Mouse (Mus musculus) MEL (cell line): Measurements from ENCODE around the gene Nr3c2. TPM values are rescaled to one million over a fixed set of nuclear protein-coding genes. Genes with fewer than 3 reads are reported as not detected.

Experiments used
- DNase-seq: peaks from one replicate; pipeline ENCODE4 v3.0.0; 2011; ENCODE audit warnings: low read depth, low spot score
- H3K27ac ChIP-seq: 2 replicates; pipeline ENCODE4 v1.5.1; 2012; ENCODE audit warnings: low read depth, mild to moderate bottlenecking, control low read depth, low read length, moderate library complexity; ENCODE audit not compliant: control insufficient read depth
- H3K27me3 ChIP-seq, 2 experiments: fragments of 150-350 bp in 1 of 2; sonication (generic) in 1 of 2; 2 replicates each; pipeline ENCODE4 v1.6.1; 2012; ENCODE audit warnings: low read length in 2 of 2, mild to moderate bottlenecking in 2 of 2, improper control_type of control experiment in 1 of 2, moderate library complexity in 1 of 2; ENCODE audit not compliant: insufficient read depth in 2 of 2, control insufficient read depth in 1 of 2
- H3K36me3 ChIP-seq, 2 experiments: 2 replicates each; pipeline ENCODE4 v1.6.1; 2012 to 2014; ENCODE audit warnings: low read length in 2 of 2, improper control_type of control experiment in 1 of 2, inconsistent platforms in 1 of 2, mild to moderate bottlenecking in 1 of 2; ENCODE audit not compliant: insufficient read depth in 2 of 2, control insufficient read depth in 1 of 2
- H3K4me1 ChIP-seq, 2 experiments: fragments of 150-350 bp in 1 of 2; sonication (generic) in 1 of 2; 2 replicates each; pipeline ENCODE4 v1.6.1; 2012; ENCODE audit warnings: low read length in 2 of 2, improper control_type of control experiment in 1 of 2, mild to moderate bottlenecking in 1 of 2; ENCODE audit not compliant: insufficient read depth in 2 of 2, control insufficient read depth in 1 of 2
- H3K4me3 ChIP-seq, 2 experiments: fragments of 150-350 bp in 1 of 2; sonication (generic) in 1 of 2; 2 replicates each; pipeline ENCODE4 v1.5.1; 2012; ENCODE audit warnings: low read depth in 2 of 2, low read length in 2 of 2, mild to moderate bottlenecking in 2 of 2, moderate library complexity in 2 of 2, control low read depth in 1 of 2, improper control_type of control experiment in 1 of 2; ENCODE audit not compliant: control insufficient read depth in 1 of 2, insufficient read depth in 1 of 2
- H3K79me2 ChIP-seq: 2 replicates; pipeline ENCODE4 v1.6.1; 2012; ENCODE audit warnings: mild to moderate bottlenecking, low read length, moderate library complexity; ENCODE audit not compliant: control insufficient read depth, poor library complexity, insufficient read depth
- H3K9ac ChIP-seq: 2 replicates; pipeline ENCODE4 v1.6.1; 2012; ENCODE audit warnings: low read depth, mild to moderate bottlenecking, control low read depth, low read length, moderate library complexity; ENCODE audit not compliant: control insufficient read depth, poor library complexity, severe bottlenecking
- H3K9me3 ChIP-seq: fragments of 150-350 bp; sonication (generic); replicated peaks from 2 replicates; pipeline ENCODE4 v1.6.1; 2012; ENCODE audit warnings: mild to moderate bottlenecking, low read length, improper control_type of control experiment, moderate library complexity; ENCODE audit not compliant: insufficient read depth
- BHLHE40 ChIP-seq: IDR thresholded peaks from 2 replicates; pipeline ENCODE4 v1.6.1; 2012; ENCODE audit warnings: low read depth, mild to moderate bottlenecking, inconsistent platforms, low read length, improper control_type of control experiment, borderline replicate concordance
- E2F4 ChIP-seq: IDR thresholded peaks from 2 replicates; pipeline ENCODE4 v1.6.1; 2011; ENCODE audit warnings: low read depth, low read length, improper control_type of control experiment, borderline replicate concordance
- ELF1 ChIP-seq: IDR thresholded peaks from 2 replicates; pipeline ENCODE4 v1.6.1; 2014; ENCODE audit warnings: low read depth, mild to moderate bottlenecking, inconsistent platforms, low read length, improper control_type of control experiment, moderate library complexity
- EP300 ChIP-seq, 2 experiments: IDR thresholded peaks; 2 replicates each; pipeline ENCODE4 v1.6.1; 2011; ENCODE audit warnings: improper control_type of control experiment in 2 of 2, low read length in 2 of 2, low read depth in 1 of 2, mild to moderate bottlenecking in 1 of 2
- JUND ChIP-seq: IDR thresholded peaks from 2 replicates; pipeline ENCODE4 v1.6.1; 2011; ENCODE audit warnings: low read depth, mild to moderate bottlenecking, improper control_type of control experiment, low read length
- MAFK ChIP-seq: IDR thresholded peaks from 2 replicates; pipeline ENCODE4 v1.6.1; 2011; ENCODE audit warnings: low read depth, mild to moderate bottlenecking, low read length, improper control_type of control experiment, borderline replicate concordance
- MAZ ChIP-seq: IDR thresholded peaks from 2 replicates; pipeline ENCODE4 v1.6.1; 2012; ENCODE audit warnings: low read depth, mild to moderate bottlenecking, inconsistent platforms, low read length, improper control_type of control experiment
- NELFE ChIP-seq: IDR thresholded peaks from 2 replicates; pipeline ENCODE4 v1.6.1; 2011; ENCODE audit warnings: low read depth, low read length, improper control_type of control experiment
- NRF1 ChIP-seq: IDR thresholded peaks from 2 replicates; pipeline ENCODE4 v1.6.1; 2014; ENCODE audit warnings: low read depth, mild to moderate bottlenecking, inconsistent platforms, low read length, improper control_type of control experiment, moderate library complexity; ENCODE audit not compliant: poor library complexity, insufficient read depth, severe bottlenecking
- POLR2A ChIP-seq, 2 experiments: IDR thresholded peaks; 2 replicates each; pipeline ENCODE4 v1.6.1; 2011 to 2012; ENCODE audit warnings: low read length in 2 of 2, mild to moderate bottlenecking in 2 of 2, control low read depth in 1 of 2, improper control_type of control experiment in 1 of 2, low read depth in 1 of 2, moderate library complexity in 1 of 2; ENCODE audit not compliant: control insufficient read depth in 1 of 2, insufficient read depth in 1 of 2, poor library complexity in 1 of 2
- POLR2AphosphoS2 ChIP-seq: IDR thresholded peaks from 2 replicates; pipeline ENCODE4 v1.6.1; 2011; ENCODE audit warnings: low read length, improper control_type of control experiment
- RAD21 ChIP-seq: IDR thresholded peaks from 2 replicates; pipeline ENCODE4 v1.6.1; 2011; ENCODE audit warnings: mild to moderate bottlenecking, low read depth, low read length, improper control_type of control experiment
- RCOR1 ChIP-seq: IDR thresholded peaks from 2 replicates; pipeline ENCODE4 v1.6.1; 2012; ENCODE audit warnings: low read depth, mild to moderate bottlenecking, inconsistent platforms, low read length, improper control_type of control experiment
- SMC3 ChIP-seq: IDR thresholded peaks from 2 replicates; pipeline ENCODE4 v1.6.1; 2011; ENCODE audit warnings: low read depth, low read length, improper control_type of control experiment
- UBTF ChIP-seq: IDR thresholded peaks from 2 replicates; pipeline ENCODE4 v1.6.1; 2012; ENCODE audit warnings: low read depth, mild to moderate bottlenecking, inconsistent platforms, low read length, improper control_type of control experiment, moderate library complexity, borderline replicate concordance; ENCODE audit not compliant: insufficient read depth
- ZKSCAN1 ChIP-seq: IDR thresholded peaks from 2 replicates; pipeline ENCODE4 v1.6.1; 2012; ENCODE audit warnings: low read depth, mild to moderate bottlenecking, inconsistent platforms, low read length, improper control_type of control experiment, moderate library complexity
- polyA plus RNA-seq, 2 experiments: library from polyadenylated mRNA; stranded (reverse) in 1 of 2; unstranded in 1 of 2; fragments of >175 nt in 1 of 2; fragments of >200 nt in 1 of 2; gene quantifications; 2 replicates each; pipeline versions ENCODE4 v1.2.1 to v1.2.4; 2012; ENCODE audit warnings: low replicate concordance in 2 of 2, low read depth in 1 of 2; ENCODE audit not compliant: insufficient read length in 2 of 2, insufficient read depth in 1 of 2, missing spikeins in 1 of 2
- total RNA-seq: library from RNA; depleted of rRNA; stranded (reverse); fragments of 300-350 nt; gene quantifications from 2 replicates; pipeline ENCODE4 v1.2.3, GENCODE M21; 2012

Gene Nr3c2
- total and polyA plus RNA-seq, 3 experiments, result 1.0 to 1.5 TPM; not detected in 1

- Histone ChIP-seq H3K27me3 (no peaks in the 10 kb centered on the region), H3K4me3 (no peak overlapping the region), H3K9me3 (no peaks in the 10 kb centered on the region), H3K36me3 (peaks cover 0 to 6% of the 10 kb centered on the region in 2 experiments; a peak in 2 of 4 replicates), H3K9ac (no peak overlapping the region), H3K27ac (no peak overlapping the region)
- TF ChIP-seq ZKSCAN1 (no peak), RCOR1 (no peak), POLR2A (IDR thresholded peaks at IDR 0.05; ENCODE audit: control insufficient read depth in 1 of 2, insufficient read depth in 1 of 2, low read depth in 1 of 2, low read length in 2 of 2, poor library complexity in 1 of 2) (no peak), RAD21 (no peak), BHLHE40 (no peak), POLR2AphosphoS2 (no peak), NELFE (no peak), ELF1 (no peak), MAZ (no peak), E2F4 (no peak), UBTF (no peak), MAFK (no peak), NRF1 (no peak), EP300 (IDR thresholded peaks at IDR 0.05; ENCODE audit: low read depth in 1 of 2, low read length in 2 of 2) (no peak), SMC3 (no peak)
- TF ChIP-seq, all 39 proteins: peak for 0
- H3K79me2 ChIP-seq, result no peaks in the 10 kb centered on the region; the same call in 1 of the 2 replicates
- H3K4me1 ChIP-seq, result peaks cover 0 to 2% of the 10 kb centered on the region in 2 experiments; a peak in 2 of 4 replicates
- no peak for DNase-seq
These were observed 14.0 kb downstream of the Nr3c2 start for GRCm38 (mm10) chr8:76913207-76913606.

GRCm38 (mm10) chr8:76915260-76915659, 16.0 kb downstream of the Nr3c2 start:
- Histone ChIP-seq H3K9me3 (no peaks in the 10 kb centered on the region), H3K4me1 (peaks cover 0 to 2% of the 10 kb centered on the region in 2 experiments; a peak in 2 of 4 replicates), H3K27me3 (no peaks in the 10 kb centered on the region), H3K9ac (no peak overlapping the region), H3K27ac (no peak overlapping the region), H3K36me3 (peaks cover 0 to 6% of the 10 kb centered on the region in 2 experiments; a peak in 2 of 4 replicates), H3K79me2 (no peaks in the 10 kb centered on the region), H3K4me3 (no peak overlapping the region)
- TF ChIP-seq JUND, result no peak
- no peak for TF ChIP-seq E2F4
- DNase-seq, result no peak
